Mouse (Mus musculus): ENCODE measurements around the gene Chrng.

DNA sequence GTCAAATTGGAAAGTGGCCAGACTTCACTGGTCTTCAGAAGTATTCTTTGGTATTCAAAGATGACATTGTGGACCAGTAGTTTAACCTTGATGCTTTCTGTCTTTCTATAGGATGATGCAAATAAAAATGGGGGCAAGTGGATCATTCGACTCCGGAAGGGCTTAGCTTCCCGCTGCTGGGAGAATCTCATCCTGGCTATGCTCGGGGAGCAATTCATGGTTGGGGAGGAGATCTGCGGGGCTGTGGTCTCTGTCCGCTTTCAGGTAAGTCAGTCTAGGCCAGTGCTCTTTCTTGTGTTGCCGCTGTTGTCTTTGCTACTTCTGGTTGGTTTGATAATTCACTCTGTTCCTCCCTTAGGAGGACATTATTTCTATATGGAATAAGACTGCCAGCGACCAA lies 21.3 kb downstream of the Chrng start:
- no peak for TF ChIP-seq POLR2A (IDR thresholded peaks at IDR 0.05; ENCODE audit: low read depth, low read length)
- TF ChIP-seq CTCF (IDR thresholded peaks at IDR 0.05; ENCODE audit: borderline replicate concordance, insufficient read depth, low read length) = no peak
